Mouse (Mus musculus) midbrain, embryonic 11.5 days (tissue): ENCODE data around the gene R3hdm4. TPM values are rescaled to one million over a fixed set of nuclear protein-coding genes. Genes with fewer than 3 reads are reported as not detected.

Experiments used
- ATAC-seq: fragments of 200-750 bp; cut with Nextera tagmentation; 2 replicates; pipeline ENCODE4 v1.8.0; 2017; ENCODE audit warnings: moderate TSS enrichment, moderate library complexity; ENCODE audit not compliant: low FRiP score
- DNase-seq: peaks from one replicate; pipeline ENCODE4 v3.0.0; 2015; ENCODE audit warnings: low spot score; ENCODE audit errors: missing footprints
- H3K27ac ChIP-seq: fragments of 300-500 bp; sonication (generic); 2 replicates; pipeline ENCODE4 v1.5.1; 2014; ENCODE audit warnings: low read depth, low read length
- H3K27me3 ChIP-seq: fragments of 300-500 bp; sonication (generic); 2 replicates; pipeline ENCODE4 v1.6.1; 2014; ENCODE audit warnings: mild to moderate bottlenecking, low read length, moderate library complexity, mixed read lengths; ENCODE audit not compliant: control insufficient read depth, insufficient read depth
- H3K36me3 ChIP-seq: fragments of 300-500 bp; sonication (generic); 2 replicates; pipeline ENCODE4 v1.6.1; 2014; ENCODE audit warnings: mild to moderate bottlenecking, low read length, moderate library complexity, mixed read lengths; ENCODE audit not compliant: control insufficient read depth, insufficient read depth
- H3K4me1 ChIP-seq: fragments of 300-500 bp; sonication (generic); 2 replicates; pipeline ENCODE4 v1.6.1; 2014; ENCODE audit warnings: low read length; ENCODE audit not compliant: control insufficient read depth, insufficient read depth
- H3K4me2 ChIP-seq: fragments of 300-500 bp; sonication (generic); 2 replicates; pipeline ENCODE4 v1.6.1; 2014; ENCODE audit warnings: mild to moderate bottlenecking, moderate library complexity
- H3K4me3 ChIP-seq: fragments of 300-500 bp; sonication (generic); 2 replicates; pipeline ENCODE4 v1.5.1; 2014; ENCODE audit warnings: low read depth, low read length
- H3K9ac ChIP-seq: fragments of 300-500 bp; sonication (generic); 2 replicates; pipeline ENCODE4 v1.6.1; 2014; ENCODE audit warnings: low read length
- H3K9me3 ChIP-seq: fragments of 300-500 bp; sonication (generic); 2 replicates; pipeline ENCODE4 v1.6.1; 2016; ENCODE audit warnings: low read length; ENCODE audit not compliant: control insufficient read depth
- WGBS: fragments of 180-500 bp; shearing (Covaris S2); extraction: QIAGEN DNeasy Blood & Tissue Kit; methylation state at CpG from one replicate; pipeline ENCODE4 v1.1.7; 2014; 5-methylcytosine and 5-hydroxymethylcytosine counted together
- polyA plus RNA-seq: library from polyadenylated mRNA; unstranded; fragments of >200 nt; fragmentation: Nextera tagmentation; extraction: Ambion mirVana; gene quantifications from 2 replicates; pipeline ENCODE4 v1.2.1, GENCODE M21; 2014

R3hdm4 gene
- polyA plus RNA-seq, 1 experiment from 2014 or later = 135 TPM

DNA sequence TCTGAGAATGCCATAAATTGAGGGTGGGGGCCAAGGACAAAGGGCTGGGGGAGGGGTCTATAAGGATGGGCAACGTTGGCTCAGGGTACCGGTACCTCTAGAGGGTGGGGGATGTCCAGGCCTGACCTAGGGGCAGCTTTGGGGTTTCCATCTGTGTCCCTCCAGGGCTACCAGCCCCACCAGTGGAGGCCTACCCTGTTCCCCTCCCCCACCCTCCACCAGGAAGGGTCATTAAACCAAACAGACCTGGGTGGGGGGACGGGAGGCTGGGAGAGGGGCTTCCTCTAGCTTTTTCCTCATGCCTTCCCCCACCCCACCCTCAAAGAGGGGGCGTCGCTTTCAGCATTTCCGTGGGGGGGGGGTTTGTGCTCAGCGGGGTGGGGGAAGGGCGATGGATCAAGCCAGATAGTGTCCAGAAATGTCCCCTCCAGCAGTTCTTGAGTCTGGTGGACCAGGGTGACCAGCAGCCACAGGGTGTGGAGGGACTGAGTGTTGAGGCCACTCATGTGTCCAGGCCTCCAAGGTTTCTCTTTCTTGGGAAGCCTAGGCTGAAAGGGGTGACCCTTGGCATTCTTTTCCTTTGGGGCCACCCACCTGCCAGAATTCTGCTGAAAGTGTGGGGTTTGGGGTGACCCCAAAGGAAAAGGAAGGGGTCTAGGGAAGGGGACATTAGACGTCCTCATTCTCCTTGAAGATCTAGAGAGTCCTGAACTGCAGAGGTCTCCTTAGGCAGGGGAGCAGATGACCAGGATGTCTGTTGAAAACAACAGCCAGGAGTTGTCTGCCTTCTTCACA lies 8.1 kb upstream of the R3hdm4 start:
- Histone ChIP-seq H3K4me3 (peak overlapping the region; percentile 89), H3K9ac (peak overlapping the region; percentile 55), H3K27ac (peak overlapping the region; percentile 36), H3K36me3 (no peaks in the 10 kb centered on the region), H3K27me3 (peaks cover 4% of the 10 kb centered on the region), H3K9me3 (no peaks in the 10 kb centered on the region), H3K4me1 (peaks cover 36% of the 10 kb centered on the region), H3K4me2 (peak overlapping the region; percentile 86)
- ATAC-seq (no peak), DNase-seq (no peak)
- 31% methylated on average over 9 of the region's 9 CpGs for WGBS

DNA sequence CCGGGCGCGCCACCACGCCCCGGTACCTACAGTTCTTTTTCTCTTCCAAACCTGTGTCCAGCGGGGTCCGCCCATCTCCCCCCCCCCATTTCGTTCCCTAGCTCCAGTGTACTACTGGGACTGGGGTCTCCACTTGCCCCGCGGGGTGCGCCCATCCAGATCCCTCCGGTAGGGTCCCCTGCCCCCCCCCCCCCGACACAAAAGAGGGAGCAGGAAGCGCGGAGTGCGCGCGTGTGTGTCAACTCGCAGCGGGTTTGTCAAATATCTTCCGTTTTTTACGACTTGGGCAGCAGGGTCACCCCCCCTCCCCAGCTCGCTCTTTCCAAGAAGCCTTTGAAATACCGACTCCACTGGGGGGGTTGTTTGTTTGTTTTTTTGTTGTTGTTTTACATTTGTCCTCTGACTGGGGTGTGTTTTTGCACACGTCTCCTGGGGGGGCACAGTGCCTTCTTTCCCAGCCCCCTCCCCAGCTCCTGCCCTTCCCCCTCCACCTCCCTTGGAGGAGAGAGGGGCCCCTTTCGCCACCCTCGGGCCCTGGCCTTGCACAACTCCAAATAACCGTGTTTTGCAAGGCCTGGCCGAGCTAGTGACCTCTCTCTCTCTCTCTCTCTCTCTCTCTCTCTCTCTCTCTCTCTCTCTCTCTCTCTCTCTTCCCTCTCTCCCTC lies 7.2 kb upstream of the R3hdm4 start:
- H3K4me2 ChIP-seq = peak overlapping the region; percentile 86
- 0 out of 2 replicates have a peak, but pooled peaks have one; percentile 12 for ATAC-seq
- DNase-seq = no peak
- H3K27me3 ChIP-seq = peaks cover 5% of the 10 kb centered on the region
- peak overlapping the region; percentile 27 for H3K27ac ChIP-seq
- peak overlapping the region; percentile 82 for H3K9ac ChIP-seq
- H3K36me3 ChIP-seq = no peaks in the 10 kb centered on the region
- under 1% methylated on average over 28 of the region's 29 CpGs for WGBS
- peak overlapping the region; percentile 89 for H3K4me3 ChIP-seq
- H3K4me1 ChIP-seq = peaks cover 28% of the 10 kb centered on the region
- no peaks in the 10 kb centered on the region for H3K9me3 ChIP-seq

DNA sequence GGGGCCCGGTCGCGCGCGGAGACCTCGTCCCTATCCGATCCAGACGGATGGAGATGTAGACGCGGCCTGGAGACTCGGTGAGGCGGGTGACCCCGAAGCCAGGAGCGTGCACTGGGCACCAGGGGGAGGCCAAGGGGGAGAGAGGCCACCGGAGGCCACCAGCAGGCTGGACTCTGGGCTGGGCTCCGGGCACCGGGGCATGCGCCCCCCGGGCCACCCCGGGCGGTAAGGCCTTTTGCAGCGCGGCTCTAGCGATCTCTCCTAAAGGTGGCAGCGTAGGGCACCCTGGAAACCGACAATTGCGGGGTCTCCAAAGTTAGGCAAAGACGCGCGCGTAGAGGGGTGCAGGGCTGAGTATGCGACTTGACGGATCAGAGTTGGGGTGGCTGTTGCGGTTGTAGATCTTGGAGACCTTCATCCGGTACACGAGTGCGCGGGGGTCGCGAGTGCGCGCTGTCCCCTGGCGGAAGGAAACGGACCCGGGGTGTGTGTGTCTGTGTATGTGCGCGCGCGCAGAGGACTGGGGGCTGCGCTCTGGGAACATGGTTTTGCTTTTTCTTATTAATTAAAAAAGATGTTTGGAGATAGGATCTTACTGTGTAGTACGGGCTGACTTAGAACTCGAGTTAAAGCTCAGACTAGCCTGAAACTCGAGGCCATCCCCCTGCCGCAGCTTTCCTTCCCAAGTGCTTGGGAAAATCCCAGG lies 6.5 kb upstream of the R3hdm4 start:
- H3K27me3 ChIP-seq = peaks cover 11% of the 10 kb centered on the region
- 0% methylated on average over 54 of the region's 54 CpGs for WGBS
- peak overlapping the region; percentile 86 for H3K4me2 ChIP-seq
- H3K4me3 ChIP-seq = peak overlapping the region; percentile 89
- no peaks in the 10 kb centered on the region for H3K9me3 ChIP-seq
- peak overlapping the region; percentile 82 for H3K9ac ChIP-seq
- DNase-seq = peak; percentile 98
- H3K27ac ChIP-seq = peak overlapping the region; percentile 27
- H3K4me1 ChIP-seq = peaks cover 22% of the 10 kb centered on the region
- peak; percentile 49 for ATAC-seq
- H3K36me3 ChIP-seq = no peaks in the 10 kb centered on the region

DNA sequence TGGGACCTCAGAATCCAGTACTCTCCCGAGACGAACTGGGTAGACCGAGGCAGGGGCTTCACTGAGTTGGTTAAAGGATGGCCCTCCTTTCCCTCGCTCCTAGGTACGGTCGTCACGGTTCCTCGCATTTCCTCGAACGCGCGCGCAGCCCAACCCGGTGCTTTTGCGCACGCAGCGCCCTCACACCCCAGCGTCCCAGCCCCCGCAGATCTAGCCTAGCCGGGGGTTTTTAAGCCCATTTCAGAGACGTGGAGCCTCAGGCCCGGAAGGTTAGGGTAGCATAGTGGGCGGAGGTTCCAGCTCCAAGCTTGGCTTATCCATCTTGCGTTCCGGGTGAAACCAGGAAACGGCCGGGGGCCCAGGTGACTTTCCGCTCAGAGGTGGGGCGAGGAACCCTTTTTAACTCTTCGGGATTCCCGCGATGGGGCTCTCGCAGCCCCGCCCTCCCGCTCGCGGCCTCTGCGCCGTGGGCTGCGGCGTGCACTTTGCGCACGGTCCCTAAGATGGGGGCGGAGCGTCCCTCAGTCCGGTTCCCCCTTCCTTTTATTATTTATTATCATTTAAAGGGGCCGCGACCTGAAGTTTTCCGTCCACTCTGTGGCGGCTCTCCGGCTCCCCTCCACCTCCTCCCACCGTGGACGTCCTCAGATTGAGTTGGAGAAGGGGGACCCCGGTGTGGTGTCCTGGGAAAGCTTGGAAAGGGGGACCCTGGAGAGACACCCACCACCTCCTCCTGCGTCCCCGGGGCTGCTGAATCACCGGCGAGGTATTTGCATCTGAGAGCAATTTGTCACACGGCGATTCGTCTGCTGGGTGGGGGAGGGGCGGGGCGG lies 5.7 kb upstream of the R3hdm4 start, which contains the start of gene Arid3a:
Gene Arid3a (plus strand): TSS at position 553 of the 833 bp plus-strand sequence.
- peak within 1 kb of the TSS; percentile 27 for H3K27ac ChIP-seq
- H3K27me3 ChIP-seq = peaks cover 19% of the 10 kb centered on the region
- peak within 1 kb of the TSS; percentile 89 for H3K4me3 ChIP-seq
- H3K36me3 ChIP-seq = no peaks in the 10 kb centered on the region
- peak within 1 kb of the TSS; percentile 82 for H3K9ac ChIP-seq
- H3K9me3 ChIP-seq = no peaks in the 10 kb centered on the region
- H3K4me1 ChIP-seq = peaks cover 21% of the 10 kb centered on the region
- peak within 1 kb of the TSS; percentile 86 for H3K4me2 ChIP-seq
- DNase-seq (peak; percentile 100), ATAC-seq (peak; percentile 76)
- under 1% methylated on average over 63 of the region's 63 CpGs for WGBS

DNA sequence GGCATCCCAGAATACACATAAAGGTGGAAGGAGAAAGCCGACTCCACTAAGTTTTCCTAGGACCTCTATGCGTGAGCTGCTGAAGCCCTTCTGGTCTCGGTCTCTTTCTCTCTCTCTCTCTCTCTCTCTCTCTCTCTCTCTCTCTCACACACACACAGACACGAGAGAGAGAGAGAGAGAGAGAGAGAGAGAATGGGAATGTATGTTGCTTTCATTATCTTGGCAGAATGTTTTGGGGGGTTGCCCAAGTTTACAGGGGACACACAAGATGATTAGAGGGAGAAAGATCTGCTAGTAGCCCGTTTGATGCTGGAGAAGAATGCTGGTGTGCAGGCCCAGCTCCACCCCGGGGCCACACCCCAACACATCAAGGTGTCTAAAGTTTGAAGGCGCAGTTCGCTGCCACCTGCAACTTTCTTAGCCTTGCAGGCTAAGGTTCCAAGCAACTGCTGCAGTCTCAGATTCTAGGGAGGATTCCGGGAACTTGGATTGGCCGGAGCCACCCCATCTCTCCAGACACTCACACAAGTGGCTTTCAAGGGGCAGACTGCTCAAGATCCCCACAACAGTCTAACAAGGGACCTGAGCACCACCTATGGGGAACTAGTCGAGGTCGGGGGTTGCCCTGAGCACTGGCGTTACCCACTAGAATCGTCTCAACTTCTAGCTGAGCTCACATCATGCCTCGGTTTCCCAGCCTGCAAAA lies 4.9 kb upstream of the R3hdm4 start:
- peak overlapping the region; percentile 25; the same call in 1 of the 2 replicates for H3K27ac ChIP-seq
- peak overlapping the region; percentile 86 for H3K4me2 ChIP-seq
- no peak for ATAC-seq
- 17% methylated on average over 14 of the region's 15 CpGs for WGBS
- H3K9ac ChIP-seq = peak overlapping the region; percentile 82
- H3K4me3 ChIP-seq = peak overlapping the region; percentile 89
- H3K27me3 ChIP-seq = peaks cover 27% of the 10 kb centered on the region
- DNase-seq = peak; percentile 89
- H3K4me1 ChIP-seq = peaks cover 27% of the 10 kb centered on the region
- no peaks in the 10 kb centered on the region for H3K36me3 ChIP-seq
- H3K9me3 ChIP-seq = no peaks in the 10 kb centered on the region

DNA sequence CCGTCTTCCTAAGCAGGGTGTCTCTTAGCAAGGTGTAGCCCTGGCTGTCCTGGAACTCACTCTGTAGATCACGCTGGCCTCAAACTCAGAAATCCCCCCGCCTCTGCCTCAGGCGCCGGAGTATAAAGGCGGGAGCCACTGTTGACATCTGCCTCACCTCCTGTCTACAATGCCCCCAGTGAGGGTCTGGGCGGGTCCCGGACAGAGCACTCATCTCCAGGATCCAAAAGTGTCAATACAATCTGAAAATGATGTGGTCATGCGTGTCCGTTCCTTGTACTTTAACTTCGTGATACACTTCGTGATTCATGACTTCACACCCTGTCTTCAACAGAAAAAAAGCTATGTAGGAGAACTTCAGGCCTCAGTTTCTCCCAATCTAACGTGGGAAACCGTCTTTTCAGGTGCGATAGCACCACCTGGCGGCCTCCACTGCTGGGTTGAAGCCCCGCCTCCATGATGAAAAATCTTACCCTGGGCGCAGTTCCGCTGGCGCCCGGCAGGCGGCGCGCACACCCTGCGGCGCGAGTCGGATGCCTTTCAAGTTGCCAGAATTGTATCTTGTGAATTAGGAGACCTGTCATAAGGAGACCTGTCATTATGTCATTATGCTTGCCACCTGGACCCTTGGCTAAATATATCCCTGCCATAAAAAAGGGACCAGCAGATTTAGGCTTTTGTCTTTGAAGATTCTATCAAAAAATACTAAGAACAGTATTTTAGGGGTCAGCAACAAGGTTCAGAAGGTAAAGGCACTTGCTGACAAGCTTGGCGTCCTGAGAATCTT lies 4.2 kb upstream of the R3hdm4 start:
- WGBS = 11% methylated on average over 29 of the region's 29 CpGs
- peaks cover 34% of the 10 kb centered on the region for H3K27me3 ChIP-seq
- ATAC-seq (0 out of 2 replicates have a peak, but pooled peaks have one; percentile 4), DNase-seq (peak; percentile 99)
- no peak overlapping the region for H3K9ac ChIP-seq
- no peaks in the 10 kb centered on the region for H3K36me3 ChIP-seq
- H3K9me3 ChIP-seq = no peaks in the 10 kb centered on the region
- H3K4me1 ChIP-seq = peaks cover 33% of the 10 kb centered on the region
- H3K4me2 ChIP-seq = no peak overlapping the region
- no peak overlapping the region for H3K27ac ChIP-seq
- no peak overlapping the region for H3K4me3 ChIP-seq

DNA sequence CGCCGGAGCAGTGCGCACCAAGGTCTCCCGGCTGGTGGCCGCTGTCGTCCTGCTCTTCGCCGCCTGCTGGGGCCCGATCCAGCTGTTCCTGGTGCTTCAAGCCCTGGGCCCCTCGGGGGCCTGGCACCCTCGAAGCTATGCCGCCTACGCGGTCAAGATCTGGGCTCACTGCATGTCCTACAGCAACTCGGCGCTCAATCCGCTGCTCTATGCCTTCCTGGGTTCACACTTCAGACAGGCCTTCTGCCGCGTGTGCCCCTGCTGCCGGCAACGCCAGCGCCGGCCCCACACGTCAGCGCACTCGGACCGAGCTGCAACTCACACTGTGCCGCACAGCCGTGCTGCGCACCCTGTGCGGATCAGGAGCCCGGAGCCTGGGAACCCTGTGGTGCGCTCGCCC lies 564 bp upstream of the R3hdm4 start:
- H3K27ac ChIP-seq = no peak overlapping the region
- 3% methylated on average over 34 of the region's 34 CpGs for whole genome bisulfite sequencing
- no peaks in the 10 kb centered on the region for H3K36me3 ChIP-seq
- H3K4me2 ChIP-seq = peak overlapping the region; percentile 28
- H3K4me1 ChIP-seq = peaks cover 28% of the 10 kb centered on the region
- peaks cover 64% of the 10 kb centered on the region for H3K27me3 ChIP-seq
- peak overlapping the region; percentile 20; the same call in 1 of the 2 replicates for H3K9ac ChIP-seq
- DNase-seq (no peak), ATAC-seq (no peak)
- H3K4me3 ChIP-seq = peak overlapping the region; percentile 15
- no peaks in the 10 kb centered on the region for H3K9me3 ChIP-seq
